Mouse (Mus musculus): ENCODE data around the gene Serpinb9g.

- no peak for TF ChIP-seq GATA1 (IDR thresholded peaks at IDR 0.05; ENCODE audit: low read length)
- no peak for TF ChIP-seq TAL1 (IDR thresholded peaks at IDR 0.05; ENCODE audit: low read length)
Measured at GRCm38 (mm10) chr13:33524629-33525028, 40.0 kb downstream of the Serpinb9g start.

Data from erythroblast, embryonic 14.5 days (primary cell).